Mouse (Mus musculus): Measurements from ENCODE around the gene Zscan5b. TPM values are rescaled to one million over a fixed set of nuclear protein-coding genes. Genes with fewer than 3 reads are reported as not detected.
A peak's percentile ranks its signal among the peaks of the same experiment; 100 is the strongest.
"Not testable (repeated sequence)": the region's sequence is repeated elsewhere in the genome, so short reads cannot be mapped to it uniquely, and the experiment has no call there.

The Zscan5b gene
- polyA plus RNA-seq (2016; fragmentation: Nextera tagmentation; extraction: Ambion mirVana) = not detected in 2 replicates

GRCm38 (mm10) chr7:6221978-6222377 lies at the start of gene Zscan5b:
Zscan5b (plus strand) TSS chr7:6222278.
- Histone ChIP-seq H3K27ac (no peak within 1 kb of the TSS), H3K4me3 (no peak within 1 kb of the TSS), H3K36me3 (no peaks in the 10 kb centered on the region), H3K27me3 (ENCODE audit: insufficient read depth, poor library complexity, severe bottlenecking) (no peaks in the 10 kb centered on the region), H3K4me1 (no peaks in the 10 kb centered on the region), H3K9me3 (peaks cover 10% of the 10 kb centered on the region)
- WGBS = 88% methylated on average over 12 of the region's 12 CpGs
- no peak for DNase-seq (ENCODE audit: low spot score)

DNA sequence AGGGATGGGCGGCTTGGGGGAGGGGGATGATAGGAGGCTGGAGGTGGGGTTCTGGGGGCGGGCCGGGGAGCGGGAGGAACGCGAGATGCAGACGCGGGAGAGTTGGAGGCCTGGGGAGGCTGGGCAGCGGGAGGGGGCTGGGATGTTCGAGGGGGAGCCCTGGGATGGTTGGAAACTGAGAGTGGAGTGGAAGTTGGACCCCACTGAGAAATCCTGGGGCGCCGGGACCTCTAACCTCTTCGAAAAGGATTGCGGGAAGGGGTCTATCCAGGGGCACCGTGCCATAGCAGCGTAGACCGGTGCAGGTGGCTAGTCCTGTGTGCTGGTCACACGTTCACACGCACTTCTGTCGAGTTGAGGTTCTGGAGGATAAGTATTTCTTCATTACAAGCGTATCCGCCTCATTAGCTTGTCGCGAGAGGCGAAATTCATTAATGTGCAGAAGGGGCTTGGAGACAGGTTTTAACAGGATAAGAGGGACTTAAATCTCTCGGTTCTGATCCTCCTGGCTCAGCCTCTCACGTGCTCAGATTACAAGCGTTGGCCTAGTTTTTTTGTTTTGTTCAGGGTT lies 49.3 kb upstream of the Zscan5b start:
- Histone ChIP-seq H3K36me3 (0 out of 2 replicates have a peak, but pooled peaks cover 5% of the 10 kb centered on the region), H3K9me3 (no peaks in the 10 kb centered on the region), H3K4me3 (peak overlapping the region; percentile 78), H3K4me1 (peaks cover 13% of the 10 kb centered on the region; the same call in 1 of the 2 replicates), H3K27ac (peak overlapping the region; percentile 91), H3K27me3 (ENCODE audit: insufficient read depth, poor library complexity, severe bottlenecking) (no peaks in the 10 kb centered on the region)
- no peak for DNase-seq (ENCODE audit: low spot score)
- under 1% methylated on average over 28 of the region's 28 CpGs for WGBS

DNA sequence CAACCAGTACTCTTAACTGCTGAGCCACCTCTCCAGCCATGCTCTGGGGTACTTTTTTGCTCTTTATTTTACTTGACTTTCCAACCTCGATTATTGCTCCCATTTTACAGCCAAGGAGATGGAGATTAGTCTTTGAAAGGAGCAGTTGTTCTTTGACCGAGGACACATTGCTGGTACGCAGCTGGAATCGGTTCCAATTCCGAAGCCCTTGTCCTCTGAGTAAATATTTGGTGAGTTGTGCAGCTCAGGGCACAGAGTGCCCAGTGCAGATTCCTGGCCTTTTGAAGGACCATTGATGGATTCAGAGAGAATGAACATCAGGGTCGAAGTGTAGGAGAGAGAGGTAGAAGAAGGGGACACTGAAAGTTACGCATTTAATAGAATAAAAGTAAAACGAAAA lies 48.2 kb upstream of the Zscan5b start:
- H3K27ac ChIP-seq = no peak overlapping the region
- H3K4me1 ChIP-seq = peaks cover 13% of the 10 kb centered on the region; the same call in 1 of the 2 replicates
- no peak for DNase-seq (ENCODE audit: low spot score)
- no peaks in the 10 kb centered on the region for H3K9me3 ChIP-seq
- H3K4me3 ChIP-seq = no peak overlapping the region
- no peaks in the 10 kb centered on the region for H3K27me3 ChIP-seq (ENCODE audit: insufficient read depth, poor library complexity, severe bottlenecking)
- peaks cover 7% of the 10 kb centered on the region; the same call in 1 of the 2 replicates for H3K36me3 ChIP-seq
- 89% methylated on average over 8 of the region's 8 CpGs for WGBS

DNA sequence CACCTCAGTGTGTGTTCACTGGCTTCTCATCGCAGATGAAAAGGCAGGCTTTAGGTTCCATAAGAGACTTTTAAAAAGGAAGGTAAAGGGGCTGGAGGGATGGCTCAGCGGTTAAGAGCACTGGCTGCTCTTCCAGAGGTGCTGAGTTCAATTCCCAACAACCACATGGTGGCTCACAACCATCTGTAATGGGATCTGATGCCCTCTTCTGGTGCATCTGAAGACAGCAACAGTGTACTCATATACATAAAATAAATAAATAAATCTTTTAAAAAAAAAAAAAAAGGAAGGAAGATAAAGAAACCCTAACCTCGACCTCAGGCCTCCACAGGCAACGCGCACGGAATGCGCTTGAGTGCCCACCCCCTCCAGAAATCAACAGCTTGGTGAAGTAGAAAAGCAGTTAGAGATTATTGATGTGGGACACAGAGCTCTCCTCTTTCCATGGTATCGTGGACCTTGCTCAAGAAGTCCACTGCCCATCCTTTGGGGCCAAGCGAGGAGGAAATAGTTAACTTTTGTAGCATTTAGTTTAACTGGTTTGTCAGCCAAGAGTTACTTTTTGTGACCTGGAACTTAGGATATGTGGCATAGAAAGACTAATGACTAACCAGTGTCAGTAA lies 47.6 kb upstream of the Zscan5b start:
- 83% methylated on average over 9 of the region's 9 CpGs for WGBS
- H3K27ac ChIP-seq; H3K4me3 ChIP-seq; H3K27me3 ChIP-seq (ENCODE audit: insufficient read depth, poor library complexity, severe bottlenecking); DNase-seq (ENCODE audit: low spot score); H3K9me3 ChIP-seq: not testable (repeated sequence)
- H3K4me1 ChIP-seq = peaks cover 13% of the 10 kb centered on the region; the same call in 1 of the 2 replicates
- H3K36me3 ChIP-seq = peaks cover 11% of the 10 kb centered on the region; the same call in 1 of the 2 replicates

- no peak overlapping the region for H3K27ac ChIP-seq
- H3K9me3 ChIP-seq = no peaks in the 10 kb centered on the region
- H3K36me3 ChIP-seq = peaks cover 17% of the 10 kb centered on the region
- peaks cover 4% of the 10 kb centered on the region; the same call in 1 of the 2 replicates for H3K4me1 ChIP-seq
- no peak for DNase-seq (ENCODE audit: low spot score)
- H3K4me3 ChIP-seq = no peak overlapping the region
- no peaks in the 10 kb centered on the region for H3K27me3 ChIP-seq (ENCODE audit: insufficient read depth, poor library complexity, severe bottlenecking)
These were observed 43.1 kb upstream of the Zscan5b start for GRCm38 (mm10) chr7:6179013-6179412.

DNA sequence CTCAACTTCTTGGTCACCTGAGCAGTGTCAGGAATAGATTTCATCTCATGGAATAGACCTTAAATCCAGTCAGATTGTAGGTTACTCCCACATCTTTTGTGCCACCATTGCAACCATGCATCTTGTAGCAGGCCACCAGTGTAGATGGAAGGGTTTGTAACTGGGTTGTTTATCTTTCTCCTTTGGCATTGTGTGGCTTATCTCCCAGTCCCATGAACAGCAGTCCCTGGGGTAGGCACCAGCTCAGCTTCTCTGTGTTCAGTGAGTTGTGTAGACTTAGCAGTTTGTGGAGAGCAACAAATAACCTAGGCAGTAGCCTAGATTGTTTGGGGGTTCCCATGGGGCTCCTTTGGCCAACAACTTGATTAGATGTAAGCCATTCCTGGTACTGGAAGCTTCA lies 39.2 kb upstream of the Zscan5b start:
- no peak for DNase-seq (ENCODE audit: low spot score)
- Histone ChIP-seq H3K4me3 (no peak overlapping the region), H3K36me3 (peaks cover 50% of the 10 kb centered on the region), H3K27ac (no peak overlapping the region), H3K4me1 (no peaks in the 10 kb centered on the region), H3K27me3 (ENCODE audit: insufficient read depth, poor library complexity, severe bottlenecking) (no peaks in the 10 kb centered on the region), H3K9me3 (no peaks in the 10 kb centered on the region)

DNA sequence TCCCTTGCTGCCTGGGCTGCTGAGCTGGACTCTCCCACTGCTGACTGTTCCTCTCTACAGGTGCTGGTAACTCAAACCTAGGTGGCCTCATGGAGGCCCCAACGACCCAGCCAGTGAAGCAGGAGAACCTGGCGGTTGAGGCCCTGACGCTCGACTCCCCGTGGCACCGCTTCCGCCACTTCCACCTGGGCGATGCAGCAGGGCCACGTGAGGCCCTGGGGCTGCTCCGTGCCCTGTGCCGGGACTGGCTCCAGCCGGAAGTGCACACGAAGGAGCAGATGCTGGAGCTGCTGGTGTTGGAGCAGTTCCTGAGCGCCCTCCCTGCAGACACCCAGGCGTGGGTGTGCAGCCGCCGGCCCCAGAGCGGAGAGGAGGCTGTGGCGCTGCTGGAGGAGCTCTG lies 38.3 kb upstream of the Zscan5b start:
- 89% methylated on average over 19 of the region's 19 CpGs for WGBS
- H3K36me3 ChIP-seq = peaks cover 58% of the 10 kb centered on the region

GRCm38 (mm10) chr7:6184521-6184920 lies 37.6 kb upstream of the Zscan5b start:
- DNase-seq (ENCODE audit: low spot score) = no peak
- WGBS = 69% methylated on average over 8 of the region's 8 CpGs
- no peak overlapping the region for H3K27ac ChIP-seq
- H3K4me3 ChIP-seq = no peak overlapping the region
- H3K9me3 ChIP-seq = peaks cover 6% of the 10 kb centered on the region; the same call in 1 of the 2 replicates
- peaks cover 61% of the 10 kb centered on the region for H3K36me3 ChIP-seq
- peaks cover 16% of the 10 kb centered on the region for H3K27me3 ChIP-seq (ENCODE audit: insufficient read depth, poor library complexity, severe bottlenecking)
- 0 out of 2 replicates have a peak, but pooled peaks cover 4% of the 10 kb centered on the region for H3K4me1 ChIP-seq

More for the DNA sequence above, 38.3 kb upstream of the Zscan5b start:
- no peak for DNase-seq (ENCODE audit: low spot score)
- H3K27ac ChIP-seq = no peak overlapping the region
- no peaks in the 10 kb centered on the region for H3K4me1 ChIP-seq
- H3K27me3 ChIP-seq (ENCODE audit: insufficient read depth, poor library complexity, severe bottlenecking) = peaks cover 9% of the 10 kb centered on the region
- no peak overlapping the region for H3K4me3 ChIP-seq
- no peaks in the 10 kb centered on the region for H3K9me3 ChIP-seq

DNA sequence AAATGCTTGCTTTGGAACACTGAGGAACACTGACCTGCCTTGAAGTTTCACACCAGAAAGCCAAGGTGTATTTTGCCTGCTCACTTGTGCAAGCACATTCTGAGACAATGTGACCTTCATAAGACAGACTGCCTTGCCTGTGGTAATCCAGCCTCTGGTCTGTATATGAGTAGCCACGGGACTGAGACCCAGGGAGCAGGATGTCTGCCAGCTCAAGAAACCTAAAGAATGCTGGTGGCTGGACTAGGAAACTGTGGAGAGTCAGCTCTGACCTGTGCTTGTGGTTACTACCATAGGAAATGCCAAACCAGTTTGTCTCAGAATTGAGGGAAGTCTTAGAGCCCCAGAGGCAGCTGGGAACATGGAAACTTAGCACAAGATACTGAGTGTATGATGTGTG lies 36.7 kb upstream of the Zscan5b start:
- DNase-seq (ENCODE audit: low spot score) = no peak
- H3K36me3 ChIP-seq = peaks cover 67% of the 10 kb centered on the region

DNA sequence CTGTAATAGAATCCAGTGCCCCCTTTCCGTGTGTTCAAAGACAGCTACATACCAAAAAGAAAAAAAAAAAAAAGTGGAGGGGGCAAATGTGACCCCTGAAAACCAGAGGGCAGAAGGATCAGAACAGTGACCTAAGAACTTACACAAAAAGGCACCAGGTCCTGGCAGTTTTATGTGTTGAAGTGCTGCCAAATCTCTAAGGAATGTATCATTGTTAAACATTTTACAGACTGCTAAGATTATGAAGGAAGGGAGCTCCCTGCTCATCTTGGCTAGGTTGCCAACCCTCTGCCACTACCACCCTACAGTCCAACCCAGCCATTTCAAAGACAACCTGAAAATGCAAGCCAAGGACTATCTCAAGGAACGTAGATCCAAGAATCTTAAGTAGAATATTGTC lies 35.9 kb upstream of the Zscan5b start:
- H3K27me3 ChIP-seq (ENCODE audit: insufficient read depth, poor library complexity, severe bottlenecking) = peaks cover 25% of the 10 kb centered on the region
- no peak overlapping the region for H3K4me3 ChIP-seq
- peaks cover 67% of the 10 kb centered on the region for H3K36me3 ChIP-seq
- H3K27ac ChIP-seq = no peak overlapping the region
- H3K9me3 ChIP-seq = peaks cover 10% of the 10 kb centered on the region; the same call in 1 of the 2 replicates
- DNase-seq (ENCODE audit: low spot score) = no peak
- WGBS = 82% methylated on average over 2 of the region's 2 CpGs
- H3K4me1 ChIP-seq = 0 out of 2 replicates have a peak, but pooled peaks cover 6% of the 10 kb centered on the region

More for the DNA sequence above, 36.7 kb upstream of the Zscan5b start:
- WGBS = 97% methylated on average over 1 of the region's 1 CpGs
- H3K4me3 ChIP-seq = no peak overlapping the region
- H3K9me3 ChIP-seq = peaks cover 10% of the 10 kb centered on the region; the same call in 1 of the 2 replicates
- no peak overlapping the region for H3K27ac ChIP-seq
- H3K4me1 ChIP-seq = 0 out of 2 replicates have a peak, but pooled peaks cover 6% of the 10 kb centered on the region
- H3K27me3 ChIP-seq (ENCODE audit: insufficient read depth, poor library complexity, severe bottlenecking) = peaks cover 24% of the 10 kb centered on the region

DNA sequence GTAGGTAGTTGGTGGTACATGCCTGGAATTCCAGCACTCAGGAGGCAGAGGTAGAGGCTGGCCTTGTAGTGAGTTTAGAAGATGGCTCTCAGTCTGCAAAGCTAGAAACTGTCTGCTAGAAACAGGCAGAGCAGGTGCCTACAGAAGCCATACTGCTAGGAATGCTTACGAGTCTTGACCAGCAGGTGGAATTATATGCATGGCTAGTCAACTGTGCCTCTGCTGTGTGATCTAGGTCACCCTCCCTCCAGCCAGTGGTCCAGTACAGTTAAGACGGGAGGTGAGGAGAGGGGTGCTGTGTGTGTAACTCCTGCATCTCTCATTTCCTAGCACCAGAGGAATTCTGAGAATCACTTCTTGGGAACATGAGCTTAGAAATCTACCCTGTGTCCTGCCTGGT lies 35.3 kb upstream of the Zscan5b start:
- Histone ChIP-seq H3K9me3 (peaks cover 10% of the 10 kb centered on the region; the same call in 1 of the 2 replicates), H3K4me1 (0 out of 2 replicates have a peak, but pooled peaks cover 6% of the 10 kb centered on the region), H3K27me3 (ENCODE audit: insufficient read depth, poor library complexity, severe bottlenecking) (peaks cover 25% of the 10 kb centered on the region), H3K27ac (no peak overlapping the region), H3K4me3 (no peak overlapping the region), H3K36me3 (peaks cover 67% of the 10 kb centered on the region)
- no peak for DNase-seq (ENCODE audit: low spot score)
- WGBS = 77% methylated on average over 2 of the region's 2 CpGs

DNA sequence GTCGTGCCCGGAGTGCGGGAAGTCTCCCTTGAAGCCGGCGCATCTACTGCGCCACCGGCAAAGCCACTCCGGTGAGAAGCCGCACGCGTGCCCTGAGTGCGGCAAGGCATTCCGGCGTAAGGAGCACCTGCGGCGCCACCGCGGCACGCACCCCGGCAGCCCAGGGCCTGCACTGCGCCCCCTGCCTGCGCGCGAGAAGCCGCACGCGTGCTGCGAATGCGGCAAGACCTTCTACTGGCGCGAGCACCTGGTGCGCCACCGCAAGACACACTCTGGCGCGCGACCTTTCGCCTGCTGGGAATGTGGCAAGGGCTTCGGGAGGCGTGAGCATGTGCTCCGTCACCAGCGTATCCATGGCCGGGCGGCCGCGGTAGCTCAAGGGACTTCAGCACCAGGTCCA lies 32.5 kb upstream of the Zscan5b start:
- H3K4me1 ChIP-seq = 0 out of 2 replicates have a peak, but pooled peaks cover 6% of the 10 kb centered on the region
- DNase-seq (ENCODE audit: low spot score) = no peak
- no peak overlapping the region for H3K27ac ChIP-seq
- peaks cover 57% of the 10 kb centered on the region for H3K36me3 ChIP-seq
- H3K4me3 ChIP-seq = peak overlapping the region; percentile 35
- H3K27me3 ChIP-seq (ENCODE audit: insufficient read depth, poor library complexity, severe bottlenecking) = peaks cover 25% of the 10 kb centered on the region
- 27% methylated on average over 45 of the region's 45 CpGs for WGBS
- H3K9me3 ChIP-seq = peaks cover 10% of the 10 kb centered on the region; the same call in 1 of the 2 replicates

- WGBS = 37% methylated on average over 3 of the region's 3 CpGs
- Histone ChIP-seq H3K27me3 (ENCODE audit: insufficient read depth, poor library complexity, severe bottlenecking) (peaks cover 25% of the 10 kb centered on the region), H3K4me3 (no peak overlapping the region), H3K36me3 (peaks cover 41% of the 10 kb centered on the region), H3K4me1 (0 out of 2 replicates have a peak, but pooled peaks cover 6% of the 10 kb centered on the region), H3K9me3 (peaks cover 10% of the 10 kb centered on the region; the same call in 1 of the 2 replicates), H3K27ac (no peak overlapping the region)
- no peak for DNase-seq (ENCODE audit: low spot score)
These were observed 30.7 kb upstream of the Zscan5b start for GRCm38 (mm10) chr7:6191376-6191775.
